Mouse (Mus musculus) midbrain, embryonic 11.5 days (tissue): ENCODE results near the gene Slc25a44. TPM values are rescaled to one million over a fixed set of nuclear protein-coding genes. Genes with fewer than 3 reads are reported as not detected.

ENCODE experiments used
- microRNA-seq: library from miRNA; unstranded; fragments of <30 nt; microRNA quantifications from one replicate; pipeline ENCODE4, GENCODE M21; 2017
- polyA plus RNA-seq: library from polyadenylated mRNA; unstranded; fragments of >200 nt; fragmentation: Nextera tagmentation; extraction: Ambion mirVana; gene quantifications from 2 replicates; pipeline ENCODE4 v1.2.1, GENCODE M21; 2014

The Slc25a44 gene
- polyA plus RNA-seq, 1 experiment from 2014 or later = 20.8 TPM

Small RNA genes within 50 kb of the gene (microRNA-seq; reads per million reads assigned to microRNA genes)
- not detected for gene Mir7011

Other genes with a start within 250 kb of the Slc25a44 start
- 0.15 TPM in 1 of 2 replicates, not detected in the other for gene Rhbg, start 170.4 kb downstream of the Slc25a44 start, polyA plus RNA-seq
- gene Gm38392, start 137.9 kb downstream of the Slc25a44 start, polyA plus RNA-seq = 0.11 TPM in 1 of 2 replicates, not detected in the other
- 7.5 and 7.9 TPM in 2 replicates for gene Tsacc, start 128.1 kb downstream of the Slc25a44 start, polyA plus RNA-seq
- 746 and 783 TPM in 2 replicates for gene Cct3, start 128.0 kb downstream of the Slc25a44 start, polyA plus RNA-seq
- 70.2 and 73.7 TPM in 2 replicates for gene Glmp, start 100.1 kb downstream of the Slc25a44 start, polyA plus RNA-seq
- gene Tmem79, start 89.0 kb downstream of the Slc25a44 start, polyA plus RNA-seq = 0.90 and 1.4 TPM in 2 replicates
- 45.8 and 46.8 TPM in 2 replicates for gene Smg5, start 88.9 kb downstream of the Slc25a44 start, polyA plus RNA-seq
- gene Paqr6, start 60.6 kb downstream of the Slc25a44 start, polyA plus RNA-seq = 0.15 and 0.29 TPM in 2 replicates
- 0.08 and 0.12 TPM in 2 replicates for gene Bglap3, start 52.4 kb downstream of the Slc25a44 start, polyA plus RNA-seq
- not detected in 2 replicates for gene Bglap2, start 46.4 kb downstream of the Slc25a44 start, polyA plus RNA-seq
- 0.48 TPM in 1 of 2 replicates, not detected in the other for gene Bglap, start 40.7 kb downstream of the Slc25a44 start, polyA plus RNA-seq
- 128 and 132 TPM in 2 replicates for gene Pmf1, start 14.8 kb downstream of the Slc25a44 start, polyA plus RNA-seq
- 6.3 and 6.8 TPM in 2 replicates for gene Sema4a, start 36.0 kb upstream of the Slc25a44 start, polyA plus RNA-seq
- gene Lmna, start 84.8 kb upstream of the Slc25a44 start, polyA plus RNA-seq = 17.9 and 21.2 TPM in 2 replicates
- gene Mex3a, start 107.3 kb upstream of the Slc25a44 start, polyA plus RNA-seq = 44.5 and 45.1 TPM in 2 replicates
- 0.25 and 0.86 TPM in 2 replicates for gene Rab25, start 123.2 kb upstream of the Slc25a44 start, polyA plus RNA-seq
- 87.2 and 103 TPM in 2 replicates for gene Lamtor2, start 127.9 kb upstream of the Slc25a44 start, polyA plus RNA-seq
- gene Ubqln4, start 128.6 kb upstream of the Slc25a44 start, polyA plus RNA-seq = 72.4 and 73.0 TPM in 2 replicates
- 154 and 157 TPM in 2 replicates for gene Ssr2, start 150.7 kb upstream of the Slc25a44 start, polyA plus RNA-seq
- 99.0 and 117 TPM in 2 replicates for gene Arhgef2, start 180.8 kb upstream of the Slc25a44 start, polyA plus RNA-seq
- gene Rxfp4, start 228.0 kb upstream of the Slc25a44 start, polyA plus RNA-seq = 0.14 TPM in 1 of 2 replicates, not detected in the other